Mouse (Mus musculus): ENCODE data around the gene Eid3.
A peak's percentile ranks its signal among the peaks of the same experiment; 100 is the strongest.

The Eid3 gene

DNA sequence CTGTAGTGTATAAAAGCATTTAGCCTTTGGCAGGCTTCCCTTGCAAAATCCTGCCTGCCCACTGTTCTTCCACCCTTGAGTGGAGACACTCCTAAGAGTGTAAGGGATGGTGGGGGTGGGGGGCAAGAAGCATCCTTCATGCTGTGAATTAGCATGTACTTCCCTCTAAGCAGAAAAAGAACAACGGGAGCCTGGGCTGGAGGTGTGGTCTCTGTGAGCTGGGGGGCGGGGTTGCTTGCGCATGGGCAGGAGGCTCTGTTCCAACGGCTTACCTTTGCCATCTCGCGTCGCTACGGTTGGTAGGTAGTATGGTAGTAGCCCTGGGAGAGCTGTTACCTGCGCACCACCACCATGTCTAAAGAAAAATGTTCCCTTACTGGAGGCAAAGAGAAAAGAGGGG lies at the start of gene Eid3:
Eid3 (plus strand) TSS at position 271 of the 400 bp plus-strand sequence.
- no peak for DNase-seq (ENCODE audit: low spot score)

DNA sequence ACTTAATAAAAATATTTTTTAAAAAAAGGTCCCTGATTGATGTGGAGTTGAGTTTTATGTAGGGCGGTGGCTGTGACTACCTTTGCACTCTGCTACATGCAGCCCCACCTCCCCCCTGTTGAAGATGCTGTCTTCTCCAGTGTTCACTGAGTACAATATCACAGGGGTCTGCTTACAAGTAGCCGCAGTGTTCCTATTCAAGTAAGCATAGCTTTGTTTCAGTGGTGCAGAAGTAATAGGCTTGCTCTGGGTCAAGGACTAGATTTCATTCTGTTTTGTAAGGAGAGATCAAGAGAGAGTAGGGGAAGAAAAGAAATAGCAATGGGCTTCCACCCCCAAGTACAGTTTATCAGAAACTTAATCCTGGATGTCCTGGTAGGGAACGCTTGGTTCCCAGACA lies 48.9 kb upstream of the Eid3 start:
- no peak for DNase-seq (ENCODE audit: low spot score)

DNA sequence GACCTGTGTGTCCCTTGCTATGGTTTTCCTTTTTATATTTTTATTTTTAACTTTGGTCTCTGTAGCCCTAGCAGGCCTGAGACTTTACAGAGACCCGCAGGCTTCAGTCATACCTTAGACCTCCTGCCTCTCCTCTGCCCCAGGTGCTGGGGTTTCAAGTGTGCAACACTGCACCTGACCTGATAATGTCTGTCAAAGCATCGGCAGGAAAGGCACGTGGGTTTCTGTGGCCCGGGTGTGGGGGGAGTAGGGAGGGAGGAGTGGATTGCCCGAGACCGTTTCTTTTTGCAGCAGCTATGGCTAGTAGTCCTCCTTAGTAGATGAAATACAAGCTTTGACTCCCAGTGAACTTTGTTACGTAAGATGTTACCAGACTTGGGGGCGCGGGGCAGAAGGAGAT lies 48.5 kb upstream of the Eid3 start:
- DNase-seq (ENCODE audit: low spot score) = no peak

DNA sequence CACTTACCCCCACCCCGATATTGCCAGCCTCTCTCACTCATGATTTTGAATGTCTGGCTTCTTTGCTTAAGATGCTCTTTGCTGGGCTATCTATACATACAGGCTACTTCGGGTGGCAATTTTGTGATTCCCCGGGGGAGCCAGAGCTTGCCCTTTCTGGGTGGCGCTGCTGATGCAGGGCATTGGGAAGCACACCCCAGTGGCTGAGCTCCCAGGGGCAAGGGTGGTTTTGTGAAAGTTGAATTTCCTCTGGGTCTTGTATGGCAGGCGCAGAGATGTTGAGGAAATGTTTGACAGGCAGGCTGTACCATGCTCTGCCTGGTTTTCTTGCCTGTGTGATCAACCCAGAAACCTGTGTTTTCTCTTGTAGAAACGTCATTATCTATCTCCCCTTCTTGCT lies 47.8 kb upstream of the Eid3 start:
- no peak for DNase-seq (ENCODE audit: low spot score)

DNA sequence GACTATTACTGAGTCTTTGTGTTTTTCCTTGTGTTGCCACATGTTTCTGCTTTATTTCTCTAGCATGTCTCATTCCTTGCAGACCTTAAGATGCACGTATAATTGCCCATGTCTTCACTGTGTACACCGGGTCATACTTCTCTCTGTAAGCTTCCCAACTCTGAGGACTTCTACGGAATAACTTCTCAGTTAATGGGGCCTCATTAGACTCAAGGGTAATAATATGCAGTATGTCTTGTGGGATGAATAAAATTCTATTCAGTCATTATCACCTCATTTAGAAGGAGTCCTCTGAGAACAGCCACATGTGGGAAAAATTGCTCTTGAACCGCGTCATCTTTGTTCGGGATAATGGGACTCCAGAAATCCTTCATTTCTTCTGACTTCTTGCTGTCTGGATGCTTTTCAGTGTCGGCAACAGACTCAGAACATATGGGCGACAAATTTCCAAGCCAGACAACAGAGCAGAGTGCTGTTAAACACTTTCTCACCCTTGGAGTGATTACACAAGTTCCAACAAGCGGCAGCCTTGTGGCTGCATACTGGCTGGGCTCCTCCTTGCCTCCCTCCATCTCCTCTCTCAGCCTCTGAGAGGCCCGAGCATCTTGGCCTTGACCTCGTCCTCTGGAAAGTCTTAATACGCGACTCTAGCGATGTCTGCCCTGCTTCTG lies 43.2 kb upstream of the Eid3 start:
- no peak for DNase-seq (ENCODE audit: low spot score)

DNA sequence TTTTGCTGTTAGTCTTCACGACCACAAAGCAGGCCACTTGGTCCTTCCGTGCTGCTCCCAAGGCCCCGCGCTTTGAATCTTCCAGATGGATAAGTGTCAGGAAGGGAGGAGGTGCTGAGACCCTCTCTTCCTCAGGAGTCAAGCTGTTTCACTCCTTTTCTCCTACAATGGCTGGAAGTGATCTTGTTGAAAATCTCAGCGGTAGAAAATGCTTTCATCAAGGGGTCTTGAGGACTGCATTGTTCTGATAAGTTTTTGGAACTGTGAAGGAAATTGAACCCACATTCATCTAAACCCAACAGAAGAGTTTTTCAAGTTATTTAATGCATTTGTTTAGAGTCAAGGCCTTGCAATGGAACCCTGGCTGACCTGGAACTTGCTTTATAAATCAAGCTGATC lies 42.6 kb upstream of the Eid3 start:
- DNase-seq (ENCODE audit: low spot score) = no peak

DNA sequence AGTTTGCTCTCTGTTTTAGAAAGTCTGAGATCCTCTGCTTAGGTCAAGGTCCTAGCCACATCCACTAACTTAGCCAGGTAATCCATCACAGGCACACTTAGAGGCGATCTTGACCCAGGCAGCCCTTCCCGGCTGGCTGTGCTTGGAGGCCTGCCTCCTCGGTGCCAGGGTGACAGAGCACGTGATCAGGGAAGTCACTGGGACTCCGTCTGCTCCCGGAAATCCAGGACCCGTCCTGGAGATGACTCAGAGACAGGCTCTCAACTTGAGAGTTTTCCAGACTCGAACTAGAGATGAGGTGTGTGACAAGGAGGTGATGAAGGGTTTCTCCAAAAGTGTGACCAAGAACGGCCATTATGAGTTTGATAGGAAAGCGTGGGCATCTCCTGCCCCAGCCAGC lies 41.9 kb upstream of the Eid3 start:
- DNase-seq (ENCODE audit: low spot score) = no peak

DNA sequence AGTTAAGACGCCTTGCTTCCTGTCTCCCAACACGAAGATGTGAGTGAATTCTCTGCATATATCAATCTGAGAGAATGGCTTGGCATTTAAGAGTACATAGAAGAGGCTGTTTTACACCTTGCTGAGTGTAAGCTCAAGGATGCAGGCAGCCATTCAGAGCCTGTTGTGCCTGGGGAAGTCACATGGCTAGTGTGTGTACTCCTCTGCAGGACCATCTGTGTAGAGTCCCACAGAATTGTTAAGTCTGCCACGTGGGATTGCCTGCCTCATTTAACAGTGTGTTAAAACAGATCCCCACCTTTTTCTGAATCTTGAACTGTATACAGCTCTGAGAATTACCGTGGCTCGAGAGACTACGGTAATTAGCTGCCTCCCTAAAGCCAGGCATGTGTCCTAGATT lies 39.9 kb upstream of the Eid3 start:
- no peak for DNase-seq (ENCODE audit: low spot score)

DNA sequence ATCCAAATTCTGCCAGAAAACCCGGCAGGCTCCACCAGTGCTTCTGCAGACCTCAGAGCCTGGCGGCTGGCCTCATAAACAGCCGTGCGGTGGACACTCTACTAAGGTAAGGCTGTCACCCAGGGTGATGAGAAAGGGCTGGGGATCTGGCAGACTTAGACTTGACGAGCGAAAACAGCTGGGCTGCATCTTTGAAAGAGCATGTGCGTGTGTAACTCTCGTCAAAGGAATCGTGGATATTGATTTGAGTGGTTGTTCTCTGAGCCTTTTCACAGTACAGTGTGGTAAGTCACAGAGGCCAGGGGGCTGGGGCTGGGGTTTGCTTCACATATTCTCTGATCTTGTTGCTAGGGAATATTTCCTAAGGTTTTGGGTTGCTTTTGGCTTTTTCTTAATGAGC lies 32.5 kb upstream of the Eid3 start, which contains the start of gene Txnrd1:
Txnrd1 (plus strand) TSS at position 26 of the 400 bp plus-strand sequence.
- no peak for DNase-seq (ENCODE audit: low spot score)

DNA sequence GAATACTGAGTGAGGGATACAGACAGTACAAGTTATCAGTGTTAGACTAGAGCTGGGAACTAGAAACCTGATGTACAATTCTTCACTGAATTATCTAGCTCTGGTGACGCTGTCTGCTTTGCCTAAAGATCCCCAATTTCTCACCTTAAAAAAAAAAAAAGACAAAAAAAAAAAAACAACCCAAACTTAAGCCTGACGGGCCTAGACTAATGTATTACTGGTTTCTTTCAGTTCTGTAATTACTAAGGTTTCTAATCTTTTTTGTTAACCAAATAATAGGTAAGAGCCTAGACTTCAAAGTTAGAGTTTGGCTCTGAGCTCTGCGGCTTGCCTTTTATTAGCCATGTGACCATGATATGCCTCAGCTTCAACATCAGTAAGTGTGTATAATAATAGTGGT lies 30.5 kb upstream of the Eid3 start:
- no peak for DNase-seq (ENCODE audit: low spot score)

DNA sequence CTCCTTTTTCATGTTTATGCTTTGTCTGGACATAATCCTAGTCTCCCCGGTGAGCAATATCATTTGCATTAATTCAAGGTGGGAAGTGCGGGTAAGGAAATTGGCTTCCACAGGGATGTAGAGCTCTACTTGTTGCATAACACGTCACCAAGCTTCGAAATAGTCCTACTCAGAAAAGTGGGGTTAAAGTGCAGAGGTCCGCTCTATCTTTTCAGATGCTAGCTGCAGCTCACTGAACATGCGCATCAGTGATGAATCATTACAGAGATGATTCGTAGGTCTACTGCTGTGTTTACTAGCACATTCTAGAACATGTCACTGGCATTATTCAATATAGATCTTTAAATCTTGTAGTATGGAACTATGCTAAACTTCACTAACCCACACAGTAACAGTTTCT lies 28.0 kb upstream of the Eid3 start:
- DNase-seq (ENCODE audit: low spot score) = no peak

DNA sequence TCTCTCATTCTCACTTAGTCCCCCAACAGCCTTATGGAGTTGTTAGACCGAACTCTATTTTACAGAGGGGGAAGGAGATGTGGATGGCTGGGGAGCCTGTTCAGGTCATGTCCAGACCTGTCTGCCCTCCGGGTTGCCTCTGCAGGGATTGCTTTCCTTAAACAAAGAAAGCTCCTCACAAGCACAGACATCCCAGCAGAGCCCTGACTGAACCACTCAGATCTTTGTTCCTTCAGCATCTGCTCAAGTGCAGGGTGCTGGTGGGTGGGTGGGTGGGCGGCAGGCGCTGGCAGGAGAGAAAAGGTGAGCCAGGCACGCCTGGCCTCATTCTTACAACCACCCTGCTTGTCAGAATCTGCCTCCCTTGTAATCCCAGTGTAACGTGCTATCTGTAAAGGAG lies 22.3 kb upstream of the Eid3 start:
- no peak for DNase-seq (ENCODE audit: low spot score)

DNA sequence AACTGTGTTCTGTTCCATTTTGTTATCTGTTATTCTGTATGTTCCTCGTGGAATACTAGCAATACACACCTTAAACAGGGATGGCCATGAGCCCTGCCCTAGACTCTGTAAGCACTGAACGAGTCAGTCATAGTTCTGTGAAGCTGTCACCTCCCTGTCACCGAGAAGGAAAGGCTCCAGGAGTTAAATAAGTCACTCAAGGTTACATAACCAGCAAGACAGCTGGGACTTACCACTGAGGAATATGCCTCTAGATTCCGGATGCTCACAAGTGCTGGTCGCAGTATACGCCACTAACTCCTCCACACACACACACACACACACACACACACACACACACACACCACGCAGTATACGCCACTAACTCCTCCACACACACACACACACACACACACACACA lies 21.7 kb upstream of the Eid3 start:
- DNase-seq (ENCODE audit: low spot score) = no peak

DNA sequence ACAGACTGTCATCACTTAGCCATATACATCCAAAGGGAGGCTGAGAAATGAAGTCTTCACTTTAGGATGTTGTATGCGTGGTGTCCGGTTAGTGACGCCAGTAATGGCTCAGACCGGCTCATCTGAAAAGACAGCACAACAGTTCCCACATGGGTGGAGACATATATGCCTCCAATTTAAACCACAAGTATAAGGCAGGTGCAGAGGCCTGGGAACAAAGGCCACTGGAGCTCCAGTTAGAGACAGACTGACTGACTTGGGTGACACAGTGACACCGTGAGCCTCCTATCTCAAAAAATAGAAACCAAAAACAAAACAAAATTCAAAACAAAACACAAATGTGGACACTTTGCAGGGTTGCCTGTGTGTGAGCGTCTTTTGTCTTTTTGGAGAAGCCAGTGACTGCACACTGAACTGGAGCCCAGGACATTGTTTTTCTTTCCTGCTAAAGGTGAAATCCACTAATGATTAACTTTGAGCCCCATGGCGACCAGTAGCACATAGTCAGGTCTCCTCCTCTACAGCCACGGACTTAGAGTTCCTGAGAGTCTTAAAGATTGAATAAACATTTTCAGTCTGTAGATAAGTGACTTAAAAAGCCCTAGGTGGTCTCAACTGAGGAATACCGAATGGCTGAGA lies 18.5 kb upstream of the Eid3 start:
- no peak for DNase-seq (ENCODE audit: low spot score)

DNA sequence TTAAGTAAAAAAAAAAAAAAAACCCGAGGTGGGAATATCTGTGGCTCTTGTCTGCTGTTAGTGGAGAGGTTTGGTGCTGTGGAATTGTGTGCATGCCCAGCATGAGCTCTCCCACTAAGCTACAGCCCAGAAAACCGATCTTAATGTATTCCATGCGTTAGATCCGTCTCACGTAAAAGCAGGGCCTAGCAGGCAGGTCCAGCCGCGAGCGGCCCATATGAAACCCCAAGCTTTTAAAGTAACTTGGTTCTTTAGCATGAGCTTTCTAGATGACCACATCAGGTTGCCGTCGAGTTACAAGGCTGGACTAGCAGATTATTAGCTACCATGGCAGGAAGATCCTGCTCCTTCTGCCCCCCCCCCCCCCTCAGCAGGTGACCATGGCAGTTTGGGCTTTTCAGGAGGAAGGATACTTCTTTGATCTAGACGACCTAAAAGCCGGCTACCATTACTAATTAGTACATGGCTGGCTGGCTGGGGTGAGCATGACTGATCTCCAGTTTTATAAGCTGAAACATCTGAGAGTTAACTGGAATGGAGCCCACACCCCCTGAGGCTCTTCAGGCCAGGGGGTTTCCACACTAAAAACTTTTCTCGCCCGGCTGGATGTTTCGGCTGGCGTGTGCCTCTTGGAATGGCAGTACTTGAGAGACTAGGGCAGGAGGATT lies 16.6 kb upstream of the Eid3 start:
- DNase-seq (ENCODE audit: low spot score) = no peak

DNA sequence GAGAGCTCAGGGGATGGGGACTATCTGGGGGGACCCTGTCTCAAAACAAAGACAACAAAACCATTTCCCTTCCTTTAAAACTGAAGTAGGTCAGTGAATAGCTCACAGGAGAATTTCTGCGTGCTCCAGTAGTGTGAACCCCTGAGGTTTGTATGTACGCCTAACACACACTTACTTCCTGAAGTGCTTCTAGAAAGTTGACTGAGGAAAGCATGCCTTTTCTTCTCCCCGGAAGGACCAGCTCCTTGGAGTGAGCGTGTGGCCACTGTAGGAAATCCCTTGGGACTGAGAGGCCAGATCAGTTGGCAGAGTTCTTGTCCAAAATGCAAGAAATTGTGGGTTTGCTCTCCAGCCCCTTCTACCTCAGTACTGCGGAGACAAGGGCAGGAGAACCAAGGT lies 16.1 kb upstream of the Eid3 start:
- no peak for DNase-seq (ENCODE audit: low spot score)

DNA sequence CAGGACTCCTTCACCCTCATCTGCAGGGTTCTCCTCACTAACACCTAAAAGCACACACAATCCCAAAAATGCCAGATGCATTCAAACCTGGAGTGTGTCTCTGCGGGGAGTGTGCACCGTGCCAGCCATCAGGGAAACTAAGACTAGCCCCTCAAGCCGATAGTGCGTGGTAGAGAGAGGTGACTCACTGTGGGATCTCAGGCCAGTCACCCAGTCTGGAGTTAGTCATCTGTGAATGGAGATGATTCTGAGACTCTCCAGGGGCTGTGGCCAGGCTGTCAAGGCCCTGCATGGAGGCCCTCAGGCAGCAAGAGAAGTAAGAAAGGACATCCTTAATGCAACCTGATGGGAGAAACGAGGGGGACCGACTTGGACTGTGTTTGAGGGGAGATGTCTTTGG lies 14.7 kb upstream of the Eid3 start:
- DNase-seq (ENCODE audit: low spot score) = no peak

DNA sequence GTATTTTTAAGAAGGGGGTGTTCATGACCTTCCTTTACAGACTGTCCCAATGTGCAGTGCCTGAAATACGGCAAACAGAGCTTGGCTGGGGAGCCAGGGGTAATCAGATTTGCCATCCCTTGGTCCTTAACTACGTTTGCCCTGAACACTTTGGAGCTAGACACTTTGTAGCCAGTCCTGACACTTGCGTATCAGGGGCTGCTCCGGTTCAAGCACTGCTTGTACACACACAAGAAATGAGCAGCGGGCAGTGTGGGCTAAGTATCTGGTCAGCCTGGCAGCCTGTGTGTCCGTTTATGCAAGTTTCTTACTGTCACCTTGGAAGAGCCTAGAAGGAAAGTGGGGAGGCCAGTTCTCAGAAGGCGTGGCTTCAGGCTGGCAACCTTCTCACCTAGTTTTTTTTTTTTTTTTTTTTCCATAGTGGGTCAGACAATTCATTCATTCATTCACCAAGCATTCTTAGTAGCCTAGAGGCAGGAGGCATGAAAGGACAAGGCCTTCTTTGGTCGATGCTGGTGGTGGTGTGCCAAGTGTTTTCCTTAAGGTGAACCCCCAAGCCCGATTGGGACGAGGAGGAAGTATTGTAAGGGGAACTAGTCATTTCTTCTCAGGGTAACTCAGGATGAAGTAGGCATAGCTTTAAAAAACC lies 8.3 kb upstream of the Eid3 start:
- DNase-seq (ENCODE audit: low spot score) = no peak

DNA sequence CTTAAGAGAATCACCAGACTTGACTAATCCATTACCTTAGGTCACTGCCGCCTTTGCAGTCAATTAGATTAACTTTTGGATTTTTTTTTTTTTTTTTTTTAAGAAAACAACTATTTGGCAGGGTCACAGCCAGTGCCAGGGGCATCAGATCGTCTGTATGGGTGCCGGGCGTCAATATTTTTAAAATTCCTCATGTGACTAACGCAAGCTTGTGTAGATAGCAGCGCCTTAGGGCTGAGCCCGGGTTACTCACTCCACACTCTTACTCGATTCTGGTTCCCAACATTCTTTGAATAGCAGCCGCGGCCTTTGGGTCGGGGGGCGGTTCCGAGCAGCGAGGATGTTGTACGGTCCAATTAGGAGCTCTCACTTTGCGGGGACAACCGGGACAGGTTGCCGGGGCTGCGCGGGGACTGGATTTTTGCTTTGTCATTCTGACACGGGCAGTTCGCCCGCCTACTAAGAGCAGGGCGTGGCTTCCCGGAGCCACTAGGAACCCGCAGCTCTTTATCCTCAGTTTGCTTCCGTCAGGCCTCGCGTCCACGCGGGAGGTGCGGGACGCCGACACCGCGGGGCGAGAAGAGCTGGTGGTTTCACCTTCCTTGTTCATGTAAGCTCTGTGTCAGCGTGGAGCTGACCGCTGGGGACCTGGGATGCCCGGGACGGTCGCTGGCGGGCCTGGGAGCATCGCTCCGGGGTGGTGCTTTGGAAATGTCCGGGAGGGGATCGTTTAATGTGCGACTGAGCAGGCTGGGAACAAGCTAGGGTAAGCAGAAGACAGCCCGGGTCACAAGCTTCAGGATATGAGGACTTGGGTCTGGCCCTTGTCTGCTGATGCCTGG lies 7.5 kb upstream of the Eid3 start:
- DNase-seq (ENCODE audit: low spot score) = peak; percentile 94

DNA sequence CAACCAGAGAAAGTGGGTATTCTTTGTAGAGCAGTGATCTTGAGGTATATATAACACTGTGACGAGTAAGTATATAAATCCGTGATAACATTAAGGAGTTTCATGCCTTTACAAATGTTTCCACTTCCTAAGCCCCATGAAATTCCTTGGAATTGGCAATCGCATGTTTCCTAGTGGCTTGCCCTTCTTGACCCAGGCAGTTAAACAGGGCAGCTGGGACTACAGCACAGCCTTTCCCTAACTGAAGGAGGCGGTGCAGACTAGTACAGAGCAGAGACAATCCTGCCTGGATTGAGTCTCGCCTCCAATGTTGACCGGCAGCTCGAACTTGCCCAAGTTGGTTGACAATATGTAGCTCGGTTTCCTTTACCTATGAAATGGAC lies 6.9 kb upstream of the Eid3 start:
- peak; percentile 78 for DNase-seq (ENCODE audit: low spot score)

DNA sequence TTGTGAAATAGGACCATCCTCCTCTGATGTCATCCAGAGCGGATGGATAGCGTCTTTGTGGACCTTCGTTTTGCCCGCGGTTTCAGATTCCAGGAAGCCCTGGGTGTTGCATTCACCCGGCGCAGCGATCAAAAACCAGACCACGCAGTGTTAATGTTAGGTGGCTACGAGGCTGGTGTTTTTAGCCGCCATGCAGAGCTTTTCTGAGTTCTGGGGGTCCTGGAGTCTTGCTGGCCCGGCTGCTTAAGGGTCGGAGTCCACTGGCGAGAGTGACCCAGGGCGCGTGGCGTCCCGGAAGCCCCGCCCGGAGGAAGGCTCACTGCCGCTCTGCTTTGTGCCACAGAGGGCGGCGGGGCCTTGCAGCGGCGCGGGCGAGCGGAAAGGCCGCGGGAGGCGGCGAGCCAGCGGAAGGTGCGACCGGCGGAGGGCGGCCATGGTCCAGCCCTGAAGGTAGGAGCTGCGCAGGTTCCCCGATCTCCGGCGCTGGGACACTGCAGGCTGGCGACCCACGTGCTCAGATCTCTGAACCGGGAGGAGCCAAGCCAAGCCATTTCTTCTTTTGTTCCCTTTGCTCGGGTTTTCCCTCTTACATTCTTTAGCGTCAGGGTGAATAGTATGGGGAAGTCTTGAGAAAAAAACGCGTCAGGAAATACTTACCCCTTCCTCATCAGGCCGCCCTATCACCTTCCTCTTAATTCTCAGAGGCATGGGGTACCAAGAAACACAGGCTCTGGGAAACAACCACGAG lies 6.1 kb upstream of the Eid3 start:
- DNase-seq (ENCODE audit: low spot score) = peak; percentile 74

DNA sequence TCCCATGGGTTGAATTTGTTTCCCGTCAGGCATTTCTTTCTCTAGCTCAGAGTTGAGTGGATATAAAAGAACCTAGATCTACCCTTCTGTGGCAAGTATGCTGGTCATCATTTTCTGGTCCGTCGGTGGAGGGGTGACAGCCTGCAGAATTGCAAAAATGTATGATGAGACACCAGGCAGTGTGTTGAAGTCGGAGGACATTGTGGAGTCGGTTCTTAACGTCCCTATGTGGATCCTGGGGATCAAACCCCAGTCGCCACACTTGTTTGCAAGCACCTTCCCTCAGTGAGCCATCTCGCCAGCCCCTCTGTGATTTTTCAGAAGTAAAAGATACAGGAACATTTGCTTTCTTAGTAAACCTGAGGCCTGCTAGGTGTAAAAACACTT lies 5.5 kb upstream of the Eid3 start:
- DNase-seq (ENCODE audit: low spot score) = no peak

All from adipocyte (in vitro differentiated cells).